Mouse (Mus musculus): ENCODE measurements around the gene Wipf1. TPM values are rescaled to one million over a fixed set of nuclear protein-coding genes. Genes with fewer than 3 reads are reported as not detected.

Gene Wipf1
- polyA plus RNA-seq, 1 experiment: 37.6 TPM

GRCm38 (mm10) chr2:73478805-73479204 is 50.7 kb downstream of the Wipf1 start:
- Histone ChIP-seq H3K4me1 (ENCODE audit: control insufficient read depth, insufficient read depth, low read length) (peaks cover 3% of the 10 kb centered on the region; the same call in 1 of the 2 replicates), H3K27ac (ENCODE audit: insufficient read depth, low read length) (no peak overlapping the region), H3K4me3 (ENCODE audit: insufficient read depth, low read length) (no peak overlapping the region)
- TF ChIP-seq POLR2A (IDR thresholded peaks at IDR 0.05; ENCODE audit: low read depth, low read length): no peak
- TF ChIP-seq CTCF (IDR thresholded peaks at IDR 0.05; ENCODE audit: borderline replicate concordance, insufficient read depth, low read length): no peak

- H3K27ac ChIP-seq (ENCODE audit: insufficient read depth, low read length): no peak overlapping the region
- no peak overlapping the region for H3K4me3 ChIP-seq (ENCODE audit: insufficient read depth, low read length)
- TF ChIP-seq POLR2A (IDR thresholded peaks at IDR 0.05; ENCODE audit: low read depth, low read length): no peak
- TF ChIP-seq CTCF (IDR thresholded peaks at IDR 0.05; ENCODE audit: borderline replicate concordance, insufficient read depth, low read length): no peak
- peaks cover 2% of the 10 kb centered on the region; the same call in 1 of the 2 replicates for H3K4me1 ChIP-seq (ENCODE audit: control insufficient read depth, insufficient read depth, low read length)
These were observed 52.0 kb downstream of the Wipf1 start for GRCm38 (mm10) chr2:73477501-73477900.

GRCm38 (mm10) chr2:73475519-73475918 is 54.0 kb downstream of the Wipf1 start:
- no peak overlapping the region for H3K4me3 ChIP-seq (ENCODE audit: insufficient read depth, low read length)
- TF ChIP-seq POLR2A (IDR thresholded peaks at IDR 0.05; ENCODE audit: low read depth, low read length) (no peak), CTCF (IDR thresholded peaks at IDR 0.05; ENCODE audit: borderline replicate concordance, insufficient read depth, low read length) (no peak)
- H3K27ac ChIP-seq (ENCODE audit: insufficient read depth, low read length): no peak overlapping the region
- peaks cover 2% of the 10 kb centered on the region; the same call in 1 of the 2 replicates for H3K4me1 ChIP-seq (ENCODE audit: control insufficient read depth, insufficient read depth, low read length)

GRCm38 (mm10) chr2:73472130-73472529 is 57.4 kb downstream of the Wipf1 start:
- Histone ChIP-seq H3K4me1 (ENCODE audit: control insufficient read depth, insufficient read depth, low read length) (peaks cover 8% of the 10 kb centered on the region), H3K27ac (ENCODE audit: insufficient read depth, low read length) (no peak overlapping the region), H3K4me3 (ENCODE audit: insufficient read depth, low read length) (no peak overlapping the region)
- no peak for TF ChIP-seq POLR2A (IDR thresholded peaks at IDR 0.05; ENCODE audit: low read depth, low read length)
- no peak for TF ChIP-seq CTCF (IDR thresholded peaks at IDR 0.05; ENCODE audit: borderline replicate concordance, insufficient read depth, low read length)

GRCm38 (mm10) chr2:73470146-73470630 is 59.3 kb downstream of the Wipf1 start:
- TF ChIP-seq POLR2A (IDR thresholded peaks at IDR 0.05; ENCODE audit: low read depth, low read length) (no peak), CTCF (IDR thresholded peaks at IDR 0.05; ENCODE audit: borderline replicate concordance, insufficient read depth, low read length) (no peak)
- H3K27ac ChIP-seq (ENCODE audit: insufficient read depth, low read length): no peak overlapping the region
- no peak overlapping the region for H3K4me3 ChIP-seq (ENCODE audit: insufficient read depth, low read length)
- H3K4me1 ChIP-seq (ENCODE audit: control insufficient read depth, insufficient read depth, low read length): peaks cover 8% of the 10 kb centered on the region

- TF ChIP-seq POLR2A (IDR thresholded peaks at IDR 0.05; ENCODE audit: low read depth, low read length) (no peak), CTCF (IDR thresholded peaks at IDR 0.05; ENCODE audit: borderline replicate concordance, insufficient read depth, low read length) (no peak)
- Histone ChIP-seq H3K27ac (ENCODE audit: insufficient read depth, low read length) (no peak overlapping the region), H3K4me3 (ENCODE audit: insufficient read depth, low read length) (no peak overlapping the region), H3K4me1 (ENCODE audit: control insufficient read depth, insufficient read depth, low read length) (peaks cover 8% of the 10 kb centered on the region)
These were observed 60.0 kb downstream of the Wipf1 start for GRCm38 (mm10) chr2:73469552-73469951.

GRCm38 (mm10) chr2:73468993-73469392 is 60.5 kb downstream of the Wipf1 start:
- H3K4me3 ChIP-seq (ENCODE audit: insufficient read depth, low read length): no peak overlapping the region
- peaks cover 8% of the 10 kb centered on the region for H3K4me1 ChIP-seq (ENCODE audit: control insufficient read depth, insufficient read depth, low read length)
- no peak for TF ChIP-seq CTCF (IDR thresholded peaks at IDR 0.05; ENCODE audit: borderline replicate concordance, insufficient read depth, low read length)
- no peak for TF ChIP-seq POLR2A (IDR thresholded peaks at IDR 0.05; ENCODE audit: low read depth, low read length)
- H3K27ac ChIP-seq (ENCODE audit: insufficient read depth, low read length): no peak overlapping the region

- Histone ChIP-seq H3K4me1 (ENCODE audit: control insufficient read depth, insufficient read depth, low read length) (peaks cover 11% of the 10 kb centered on the region), H3K4me3 (ENCODE audit: insufficient read depth, low read length) (no peak overlapping the region), H3K27ac (ENCODE audit: insufficient read depth, low read length) (no peak overlapping the region)
- TF ChIP-seq CTCF (IDR thresholded peaks at IDR 0.05; ENCODE audit: borderline replicate concordance, insufficient read depth, low read length) (no peak), POLR2A (IDR thresholded peaks at IDR 0.05; ENCODE audit: low read depth, low read length) (no peak)
These were observed 62.3 kb downstream of the Wipf1 start for GRCm38 (mm10) chr2:73467071-73467851.

- TF ChIP-seq POLR2A (IDR thresholded peaks at IDR 0.05; ENCODE audit: low read depth, low read length) (no peak), CTCF (IDR thresholded peaks at IDR 0.05; ENCODE audit: borderline replicate concordance, insufficient read depth, low read length) (no peak)
- no peak overlapping the region for H3K27ac ChIP-seq (ENCODE audit: insufficient read depth, low read length)
- H3K4me1 ChIP-seq (ENCODE audit: control insufficient read depth, insufficient read depth, low read length): peaks cover 11% of the 10 kb centered on the region
These were observed 63.1 kb downstream of the Wipf1 start for GRCm38 (mm10) chr2:73466481-73466880.

More at GRCm38 (mm10) chr2:73466481-73466880, 63.1 kb downstream of the Wipf1 start:
- H3K4me3 ChIP-seq (ENCODE audit: insufficient read depth, low read length): no peak overlapping the region
